In the genomic region with DNA sequence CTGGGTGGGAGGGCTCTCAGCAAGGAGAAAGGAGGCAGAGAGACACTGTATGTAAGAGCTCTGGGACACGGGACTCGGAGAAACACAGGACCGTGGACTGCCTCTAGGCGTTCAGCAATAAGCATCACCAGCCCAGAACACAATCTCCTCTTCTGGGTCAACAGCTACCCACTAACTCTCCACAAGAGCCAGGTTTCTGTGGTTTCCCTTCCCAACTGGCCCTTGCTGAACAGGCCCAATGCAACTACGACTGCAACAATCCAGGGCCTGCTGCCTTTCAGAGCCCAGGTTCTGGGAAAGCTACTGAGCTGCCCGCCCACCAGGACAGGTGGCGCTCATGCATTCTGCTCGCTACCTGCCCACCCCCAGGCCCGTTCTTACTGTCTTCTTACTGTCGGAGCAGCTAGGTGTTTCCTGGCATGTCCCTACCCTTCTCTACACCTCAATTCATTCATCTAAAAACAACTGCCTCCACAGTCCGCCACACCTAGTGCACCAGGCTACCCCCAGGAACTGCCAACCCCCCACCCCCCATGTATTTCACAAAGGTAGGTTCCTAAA, we compare ENCODE assay signal across 8 mouse cellular contexts. TPM values are rescaled to one million over a fixed set of nuclear protein-coding genes. Genes with fewer than 3 reads are reported as not detected.
A peak's percentile ranks its signal among the peaks of the same experiment; 100 is the strongest.
DNase-seq lines count a peak whose midpoint lies in the region; ATAC-seq lines count a peak whose summit lies in the region.

No protein-coding gene starts in this region.

- WGBS in kidney, embryonic 14.5 days = 85% methylated on average over 11 of the region's 11 CpGs
- WGBS in forebrain, embryonic 14.5 days = 78% methylated on average over 11 of the region's 11 CpGs
- 66% methylated on average over 11 of the region's 11 CpGs for WGBS in liver, embryonic 15.5 days (ENCODE audit: insufficient replicate concordance)

- H3K36me3 ChIP-seq in kidney, embryonic 14.5 days (ENCODE audit: control insufficient read depth, insufficient read depth, low read length) = no peaks in the 10 kb centered on the region
- 0 out of 2 replicates have a peak, but pooled peaks cover 2% of the 10 kb centered on the region for H3K36me3 ChIP-seq in forebrain, embryonic 14.5 days (ENCODE audit: control insufficient read depth, insufficient read depth, low read length)
- no peaks in the 10 kb centered on the region for H3K36me3 ChIP-seq in liver, embryonic 15.5 days (replicated peaks)

- DNase-seq in kidney, postnatal 4 days = no peak
- DNase-seq in adipocyte (ENCODE audit: low spot score) = peak; percentile 24
- DNase-seq in forebrain, embryonic 14.5 days (ENCODE audit: low spot score) = no peak
- no peak for DNase-seq in retina, postnatal 1 day
- DNase-seq in ovary, adult 18-20 months (ENCODE audit: low spot score) = no peak

- peak overlapping the region; percentile 72 for H3K4me2 ChIP-seq in kidney, embryonic 14.5 days (replicated peaks; ENCODE audit: low read depth, low read length)
- H3K4me2 ChIP-seq in forebrain, embryonic 14.5 days (ENCODE audit: low read length) = peak overlapping the region; percentile 70
- H3K4me2 ChIP-seq in liver, embryonic 15.5 days = peak overlapping the region; percentile 81

- no peak overlapping the region; the same call in 1 of the 2 replicates for H3K27ac ChIP-seq in kidney, embryonic 14.5 days (ENCODE audit: low read depth, low read length)
- H3K27ac ChIP-seq in forebrain, embryonic 14.5 days (ENCODE audit: low read depth, low read length) = 0 out of 2 replicates have a peak overlapping the region, but pooled peaks have one; percentile 23
- peak overlapping the region; percentile 94 for H3K27ac ChIP-seq in liver, embryonic 15.5 days (replicated peaks)

- peaks cover 2% of the 10 kb centered on the region; the same call in 1 of the 2 replicates for H3K27me3 ChIP-seq in kidney, embryonic 14.5 days (ENCODE audit: control insufficient read depth, insufficient read depth, low read length)
- no peaks in the 10 kb centered on the region for H3K27me3 ChIP-seq in forebrain, embryonic 14.5 days (replicated peaks; ENCODE audit: control insufficient read depth, insufficient read depth, low read length)
- peaks cover 14% of the 10 kb centered on the region for H3K27me3 ChIP-seq in liver, embryonic 15.5 days

- H3K4me3 ChIP-seq in kidney, embryonic 14.5 days (ENCODE audit: low read length) = peak overlapping the region; percentile 60
- peak overlapping the region; percentile 45; the same call in 1 of the 2 replicates for H3K4me3 ChIP-seq in forebrain, embryonic 14.5 days (ENCODE audit: low read depth, low read length)
- H3K4me3 ChIP-seq in liver, embryonic 15.5 days (replicated peaks) = peak overlapping the region; percentile 66

- ATAC-seq in kidney, embryonic 14.5 days (ENCODE audit: low FRiP score, low TSS enrichment) = no peak
- 0 out of 2 replicates have a peak, but pooled peaks have one; percentile 4 for ATAC-seq in forebrain, embryonic 14.5 days
- no peak for ATAC-seq in liver, embryonic 15.5 days (ENCODE audit: insufficient read depth)
- ATAC-seq in monocyte, adult 5-6 weeks (replicated peaks; ENCODE audit: insufficient number of reproducible peaks, low FRiP score, low TSS enrichment, poor library complexity, severe bottlenecking) = no peak

- peak overlapping the region; percentile 51; the same call in 1 of the 2 replicates for H3K9ac ChIP-seq in kidney, embryonic 14.5 days (ENCODE audit: low read depth, low read length)
- H3K9ac ChIP-seq in forebrain, embryonic 14.5 days (ENCODE audit: low read length) = peak overlapping the region; percentile 69
- H3K9ac ChIP-seq in liver, embryonic 15.5 days = peak overlapping the region; percentile 59

- H3K9me3 ChIP-seq in kidney, embryonic 14.5 days (ENCODE audit: control insufficient read depth, low read length) = no peaks in the 10 kb centered on the region
- H3K9me3 ChIP-seq in forebrain, embryonic 14.5 days (replicated peaks; ENCODE audit: control insufficient read depth, low read length) = no peaks in the 10 kb centered on the region
- no peaks in the 10 kb centered on the region for H3K9me3 ChIP-seq in liver, embryonic 15.5 days (replicated peaks)

- 0 out of 2 replicates have a peak, but pooled peaks cover 6% of the 10 kb centered on the region for H3K4me1 ChIP-seq in kidney, embryonic 14.5 days (ENCODE audit: control insufficient read depth, insufficient read depth, low read length)
- peaks cover 5% of the 10 kb centered on the region; the same call in 1 of the 2 replicates for H3K4me1 ChIP-seq in forebrain, embryonic 14.5 days (ENCODE audit: control insufficient read depth, insufficient read depth, low read length)
- peaks cover 37% of the 10 kb centered on the region for H3K4me1 ChIP-seq in liver, embryonic 15.5 days (replicated peaks)

RNA-seq across cellular contexts. Expression of a gene that starts 35.5 kb away (rescaled TPM):
- 20.3 and 25.3 TPM in 2 replicates for polyA plus RNA-seq in kidney, embryonic 14.5 days (2014; fragmentation: Nextera tagmentation; extraction: Ambion mirVana)
- polyA plus RNA-seq in forebrain, embryonic 14.5 days (2014; fragmentation: Nextera tagmentation; extraction: Ambion mirVana) = 4.8 and 5.6 TPM in 2 replicates
- polyA plus RNA-seq in liver, embryonic 15.5 days (2015; fragmentation: Nextera tagmentation; extraction: Ambion mirVana) = 33.5 and 34.5 TPM in 2 replicates
- total RNA-seq in monocyte, adult 5-6 weeks (2017) = 85.0 to 218 TPM (median 113 TPM) in 3 replicates

RNA-seq across cellular contexts. Expression of a gene that starts 44.0 kb away (rescaled TPM):
- 1.5 and 2.0 TPM in 2 replicates for polyA plus RNA-seq in kidney, embryonic 14.5 days (2014; fragmentation: Nextera tagmentation; extraction: Ambion mirVana)
- polyA plus RNA-seq in forebrain, embryonic 14.5 days (2014; fragmentation: Nextera tagmentation; extraction: Ambion mirVana) = 1.6 and 2.1 TPM in 2 replicates
- polyA plus RNA-seq in liver, embryonic 15.5 days (2015; fragmentation: Nextera tagmentation; extraction: Ambion mirVana) = 0.97 and 1.4 TPM in 2 replicates
- 17.8 to 33.8 TPM (median 17.9 TPM) in 3 replicates for total RNA-seq in monocyte, adult 5-6 weeks (2017)
